9 mouse cellular contexts compared by ENCODE assay signal in the genomic region with DNA sequence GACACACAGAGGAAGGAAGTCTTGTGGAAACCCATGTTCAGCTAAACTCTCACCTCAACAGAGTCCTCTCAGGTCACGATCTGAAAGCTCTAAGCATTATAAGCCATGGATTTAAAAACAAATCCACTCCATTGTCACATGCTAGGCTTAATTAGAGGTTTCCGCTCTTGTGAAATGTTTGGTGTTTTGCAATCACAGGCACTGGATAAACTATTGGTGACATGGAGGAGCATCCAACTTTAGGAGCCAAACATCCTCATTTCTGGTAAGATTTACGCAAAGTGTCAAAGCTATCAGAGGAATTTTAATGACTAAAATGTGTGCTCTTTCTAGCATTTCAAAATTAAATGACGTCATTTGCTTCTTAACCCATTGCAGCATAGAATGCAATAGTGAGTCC.
DNase-seq lines count a peak whose midpoint lies in the region; TF ChIP-seq lines count a peak whose summit lies in the region.
"Had no signal": no experiment of that assay in that cellular context is flagged by ENCODE, and none has a peak within 500 bp of the region (broad histone marks: within the 10 kb centered on the region; RNA-seq: fewer than 3 reads in every experiment).

No protein-coding gene starts in this region.

- no peak overlapping the region for H3K4me3 ChIP-seq in embryonic facial prominence, embryonic 10.5 days
- no peak overlapping the region for H3K4me3 ChIP-seq in cerebellum, adult 2 months (replicated peaks; ENCODE audit: insufficient read depth, low read depth, low read length)
- H3K4me3 ChIP-seq: heart, embryonic 13.5 days had no signal

- peaks cover 33% of the 10 kb centered on the region for H3K4me1 ChIP-seq in embryonic facial prominence, embryonic 10.5 days
- H3K4me1 ChIP-seq in cerebellum, adult 2 months (ENCODE audit: control insufficient read depth, insufficient read depth, low read length) = no peaks in the 10 kb centered on the region

- intact Hi-C loops in heart, postnatal 25 days (cut with DNase I) = loop anchor here (10.0 kb wide), 1 partner anchor 1156 kb away; no protein-coding TSS in a partner anchor

- peak overlapping the region; percentile 83 for H3K27ac ChIP-seq in embryonic facial prominence, embryonic 10.5 days (replicated peaks)
- no peak overlapping the region for H3K27ac ChIP-seq in cerebellum, adult 2 months (ENCODE audit: insufficient read depth, low read length)

- no peak for TF ChIP-seq CTCF in cerebellum, adult 2 months (IDR thresholded peaks at IDR 0.05; ENCODE audit: borderline replicate concordance, insufficient read depth, low read depth, low read length)

- peak; percentile 79 for DNase-seq in heart, adult 8-10 months (ENCODE audit: low spot score)
- DNase-seq in heart, postnatal 4 days = no peak
- DNase-seq in embryonic facial prominence, embryonic 10.5 days (ENCODE audit: low spot score) = no peak
- peak; percentile 20 for DNase-seq in heart, postnatal 25 days (ENCODE audit: low spot score)
- DNase-seq in lung, postnatal 25 days (ENCODE audit: low spot score) = peak; percentile 70
- no peak for DNase-seq in thymus, postnatal 14 days
- no peak for DNase-seq in layer of hippocampus, adult 9-11 months
- no peak for DNase-seq in cerebellum, adult 2 months

- WGBS in embryonic facial prominence, embryonic 10.5 days = 74% methylated on average over 4 of the region's 4 CpGs
- WGBS in cerebellum, adult 2 months = 94% methylated on average over 4 of the region's 4 CpGs

- no peaks in the 10 kb centered on the region for H3K27me3 ChIP-seq in embryonic facial prominence, embryonic 10.5 days (replicated peaks; ENCODE audit: low read depth, poor library complexity, severe bottlenecking)
- H3K27me3 ChIP-seq in cerebellum, adult 2 months (ENCODE audit: control insufficient read depth, insufficient read depth, low read length) = no peaks in the 10 kb centered on the region
- H3K27me3 ChIP-seq: heart, embryonic 13.5 days had no signal

- TF ChIP-seq POLR2A in cerebellum, adult 2 months (IDR thresholded peaks at IDR 0.05; ENCODE audit: borderline replicate concordance, insufficient read depth, low read length) = no peak

- H3K36me3 ChIP-seq in embryonic facial prominence, embryonic 10.5 days (replicated peaks) = no peaks in the 10 kb centered on the region

- H3K9me3 ChIP-seq in embryonic facial prominence, embryonic 10.5 days = no peaks in the 10 kb centered on the region
- H3K9me3 ChIP-seq: heart, embryonic 13.5 days had no signal

Comparison
In these comparisons a context has a peak if more than half of its experiments do, and no peak if none do; other contexts are left out.
1. DNase-seq: peak in heart, adult 8-10 months (single experiment), heart, postnatal 25 days (single experiment) and lung, postnatal 25 days (single experiment); none in heart, postnatal 4 days (single experiment), embryonic facial prominence, embryonic 10.5 days (single experiment), thymus, postnatal 14 days (single experiment), layer of hippocampus, adult 9-11 months (single experiment) and cerebellum, adult 2 months (0 of 2).